Mouse (Mus musculus): ENCODE measurements around the gene Usp43.

The Usp43 gene

GRCm38 (mm10) chr11:67921827-67922754 lies at the start of gene Usp43:
Gene Usp43, minus strand, starts transcription at chr11:67922153.
- peak; percentile 3 to 5 for DNase-seq (ENCODE audit: low spot score in 2 of 2)

GRCm38 (mm10) chr11:67967831-67968230 lies 45.9 kb upstream of the Usp43 start:
- DNase-seq (ENCODE audit: low spot score in 2 of 2): no peak

GRCm38 (mm10) chr11:67965905-67966878 lies 44.2 kb upstream of the Usp43 start, which contains the start of gene Stx8:
Gene Stx8, plus strand, starts transcription at chr11:67966193.
- DNase-seq (ENCODE audit: low spot score in 2 of 2): peak; percentile 87 to 88

GRCm38 (mm10) chr11:67965242-67965883 lies 43.4 kb upstream of the Usp43 start, which contains the start of gene Cfap52:
Gene Cfap52, minus strand, starts transcription at chr11:67965651.
- peak; percentile 69 to 72 for DNase-seq (ENCODE audit: low spot score in 2 of 2)

- no peak for DNase-seq (ENCODE audit: low spot score in 2 of 2)
Observed at GRCm38 (mm10) chr11:67964110-67964509, 42.2 kb upstream of the Usp43 start.

GRCm38 (mm10) chr11:67954413-67954812 lies 32.5 kb upstream of the Usp43 start:
- no peak for DNase-seq (ENCODE audit: low spot score in 2 of 2)

GRCm38 (mm10) chr11:67953604-67954003 lies 31.7 kb upstream of the Usp43 start:
- no peak for DNase-seq (ENCODE audit: low spot score in 2 of 2)

- no peak for DNase-seq (ENCODE audit: low spot score in 2 of 2)
Observed at GRCm38 (mm10) chr11:67949475-67949874, 27.5 kb upstream of the Usp43 start.

GRCm38 (mm10) chr11:67948229-67948628 lies 26.3 kb upstream of the Usp43 start:
- no peak for DNase-seq (ENCODE audit: low spot score in 2 of 2)

GRCm38 (mm10) chr11:67932156-67932555 lies 10.2 kb upstream of the Usp43 start:
- DNase-seq (ENCODE audit: low spot score in 2 of 2): no peak

GRCm38 (mm10) chr11:67926348-67927055 lies 4.5 kb upstream of the Usp43 start:
- no peak for DNase-seq (ENCODE audit: low spot score in 2 of 2)

GRCm38 (mm10) chr11:67925000-67925399 lies 3.0 kb upstream of the Usp43 start:
- no peak for DNase-seq (ENCODE audit: low spot score in 2 of 2)

GRCm38 (mm10) chr11:67923720-67924119 lies 1.8 kb upstream of the Usp43 start:
- DNase-seq (ENCODE audit: low spot score in 2 of 2): no peak

- DNase-seq (ENCODE audit: low spot score in 2 of 2): peak; percentile 9 to 21
Observed at GRCm38 (mm10) chr11:67922755-67923125, 787 bp upstream of the Usp43 start.

GRCm38 (mm10) chr11:67921091-67921826 lies 694 bp downstream of the Usp43 start:
- no peak for DNase-seq (ENCODE audit: low spot score in 2 of 2)

- DNase-seq (ENCODE audit: low spot score in 2 of 2): no peak
Observed at GRCm38 (mm10) chr11:67920226-67920960, 1.6 kb downstream of the Usp43 start.

GRCm38 (mm10) chr11:67919593-67919992 lies 2.4 kb downstream of the Usp43 start:
- DNase-seq (ENCODE audit: low spot score in 2 of 2): no peak

GRCm38 (mm10) chr11:67917126-67917525 lies 4.8 kb downstream of the Usp43 start:
- no peak for DNase-seq (ENCODE audit: low spot score in 2 of 2)

- DNase-seq (ENCODE audit: low spot score in 2 of 2): no peak
Observed at GRCm38 (mm10) chr11:67911074-67911473, 10.9 kb downstream of the Usp43 start.

GRCm38 (mm10) chr11:67903756-67904155 lies 18.2 kb downstream of the Usp43 start:
- no peak for DNase-seq (ENCODE audit: low spot score in 2 of 2)

Measured in spleen, postnatal 36 days (tissue).